Mouse (Mus musculus) liver, embryonic 14.5 days (tissue): ENCODE measurements around the gene Prdm16.

ENCODE experiments used
- CTCF ChIP-seq: IDR thresholded peaks from 2 replicates; pipeline ENCODE4 v1.5.1; 2016; ENCODE audit warnings: antibody characterized with exemption, low read depth, control low read depth
- EP300 ChIP-seq: IDR thresholded peaks from 2 replicates; pipeline ENCODE4 v1.6.1; 2016; ENCODE audit warnings: antibody characterized with exemption, low read depth

DNA sequence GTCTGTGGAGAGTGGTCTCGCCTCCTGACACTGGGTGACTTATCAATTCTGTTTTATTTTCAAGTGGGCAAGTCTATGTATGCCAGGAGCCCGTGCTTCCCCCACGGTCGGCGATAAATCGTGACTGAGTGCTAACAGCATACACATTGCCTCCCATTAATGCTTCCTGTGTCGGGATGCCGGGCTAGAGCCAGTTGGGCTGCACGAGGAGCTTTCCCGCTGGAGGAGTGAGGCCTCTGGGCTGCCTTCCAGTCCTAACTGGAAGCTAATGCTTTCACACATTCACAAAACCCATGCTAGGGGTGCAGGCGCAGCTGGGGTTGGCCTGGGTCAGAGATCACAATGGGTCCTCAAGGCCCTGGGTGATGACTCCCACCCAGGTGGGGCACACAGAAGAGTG is 212.0 kb downstream of the Prdm16 start:
- TF ChIP-seq CTCF (no peak), EP300 (no peak)
